Mouse (Mus musculus) intestine, embryonic 14.5 days (tissue): Measurements from ENCODE around the gene Cyp2b19. TPM values are rescaled to one million over a fixed set of nuclear protein-coding genes. Genes with fewer than 3 reads are reported as not detected.
A peak's percentile ranks its signal among the peaks of the same experiment; 100 is the strongest.
"Not testable (repeated sequence)": the region's sequence is repeated elsewhere in the genome, so short reads cannot be mapped to it uniquely, and the experiment has no call there.

ENCODE experiments used
- ATAC-seq: fragments of 200-750 bp; cut with Nextera tagmentation; replicated peaks from 2 replicates; pipeline ENCODE4 v1.8.0; 2017; ENCODE audit warnings: low read depth, moderate number of reproducible peaks, moderate TSS enrichment, moderate library complexity; ENCODE audit not compliant: low FRiP score, low TSS enrichment
- DNase-seq: peaks from one replicate; pipeline ENCODE4 v3.0.0-alpha.2; 2018; ENCODE audit warnings: low spot score
- H3K27ac ChIP-seq: fragments of 300-500 bp; sonication (generic); 2 replicates; pipeline ENCODE4 v1.5.1; 2014; ENCODE audit warnings: low read depth, mild to moderate bottlenecking, control low read depth
- H3K27me3 ChIP-seq: fragments of 300-500 bp; sonication (generic); replicated peaks from 2 replicates; pipeline ENCODE4 v1.6.1; 2014; ENCODE audit warnings: low read length, control low read depth; ENCODE audit not compliant: control insufficient read depth, insufficient read depth
- H3K36me3 ChIP-seq: fragments of 300-500 bp; sonication (generic); 2 replicates; pipeline ENCODE4 v1.6.1; 2014; ENCODE audit warnings: low read length, control low read depth; ENCODE audit not compliant: control insufficient read depth, insufficient read depth
- H3K4me1 ChIP-seq: fragments of 300-500 bp; sonication (generic); replicated peaks from 2 replicates; pipeline ENCODE4 v1.6.1; 2014; ENCODE audit warnings: low read length, control low read depth, mixed read lengths; ENCODE audit not compliant: control insufficient read depth, insufficient read depth
- H3K4me2 ChIP-seq: fragments of 300-500 bp; sonication (generic); 2 replicates; pipeline ENCODE4 v1.6.1; 2014; ENCODE audit warnings: low read length
- H3K4me3 ChIP-seq: fragments of 300-500 bp; sonication (generic); 2 replicates; pipeline ENCODE4 v1.5.1; 2014; ENCODE audit warnings: low read depth, low read length, control low read depth, mixed read lengths
- H3K9ac ChIP-seq: fragments of 300-500 bp; sonication (generic); 2 replicates; pipeline ENCODE4 v1.6.1; 2014; ENCODE audit warnings: mild to moderate bottlenecking, low read length
- H3K9me3 ChIP-seq: fragments of 300-500 bp; sonication (generic); 2 replicates; pipeline ENCODE4 v1.6.1; 2016; ENCODE audit warnings: low read length, control low read depth; ENCODE audit not compliant: control insufficient read depth
- WGBS: fragments of 180-500 bp; shearing (Covaris S2); extraction: QIAGEN DNeasy Blood & Tissue Kit; methylation state at CpG from one replicate; pipeline ENCODE4 v1.1.7; 2014; 5-methylcytosine and 5-hydroxymethylcytosine counted together
- polyA plus RNA-seq: library from polyadenylated mRNA; unstranded; fragments of >200 nt; fragmentation: Nextera tagmentation; extraction: Ambion mirVana; gene quantifications from 2 replicates; pipeline ENCODE4 v1.2.1, GENCODE M21; 2014

The Cyp2b19 gene
- polyA plus RNA-seq, 1 experiment from 2014 or later: not detected

DNA sequence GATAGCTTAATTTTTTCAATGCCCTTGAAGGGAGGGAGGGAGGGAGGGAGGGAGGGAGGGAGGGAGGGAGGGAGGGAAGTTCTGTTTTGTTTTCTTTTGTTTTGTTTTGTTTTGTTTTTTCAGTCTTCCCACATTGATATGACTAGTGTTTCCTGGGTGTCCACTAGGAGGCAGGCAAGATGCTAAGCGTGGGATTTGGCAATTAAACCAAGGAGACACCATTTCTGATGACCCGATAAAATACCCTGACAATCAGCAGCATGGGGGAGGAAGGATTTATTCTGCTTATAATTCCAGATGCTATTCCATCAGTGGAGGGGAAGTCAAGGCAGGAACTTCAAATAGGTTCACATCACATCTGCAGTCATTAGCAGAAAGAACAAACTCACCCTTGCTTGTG lies 20.9 kb downstream of the Cyp2b19 start:
- no peak for ATAC-seq
- no peak for DNase-seq
- Histone ChIP-seq H3K27me3 (no peaks in the 10 kb centered on the region), H3K36me3 (no peaks in the 10 kb centered on the region), H3K4me2 (no peak overlapping the region), H3K4me3 (no peak overlapping the region), H3K9ac (no peak overlapping the region), H3K9me3 (no peaks in the 10 kb centered on the region), H3K4me1 (no peaks in the 10 kb centered on the region), H3K27ac (no peak overlapping the region)
- 51% methylated on average over 2 of the region's 2 CpGs for WGBS

DNA sequence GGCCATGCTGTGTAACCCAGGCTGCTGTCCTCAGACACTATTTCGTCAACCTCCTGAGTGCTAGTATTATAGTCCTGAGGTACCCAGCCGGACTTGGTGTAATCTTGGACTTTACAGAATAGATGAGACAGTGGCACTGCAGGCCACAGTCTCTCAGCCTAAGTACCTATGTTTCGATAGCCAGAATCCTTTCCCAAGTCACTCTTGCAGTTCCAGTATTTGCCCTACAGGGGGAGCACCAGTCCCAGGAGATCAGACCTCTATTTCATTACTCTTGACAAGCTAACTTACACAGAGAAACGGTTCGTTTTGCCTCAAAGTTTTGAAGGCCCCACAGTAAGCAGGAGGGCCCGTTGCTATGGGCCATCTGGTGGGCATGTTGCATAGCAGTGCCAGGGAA lies 21.5 kb downstream of the Cyp2b19 start:
- H3K27me3 ChIP-seq: no peaks in the 10 kb centered on the region
- H3K27ac ChIP-seq: no peak overlapping the region
- DNase-seq (peak; percentile 69), ATAC-seq (no peak)
- no peak overlapping the region for H3K4me2 ChIP-seq
- no peaks in the 10 kb centered on the region for H3K9me3 ChIP-seq
- H3K36me3 ChIP-seq: no peaks in the 10 kb centered on the region
- WGBS: 28% methylated on average over 6 of the region's 6 CpGs
- H3K9ac ChIP-seq: no peak overlapping the region
- no peak overlapping the region for H3K4me3 ChIP-seq
- no peaks in the 10 kb centered on the region for H3K4me1 ChIP-seq

DNA sequence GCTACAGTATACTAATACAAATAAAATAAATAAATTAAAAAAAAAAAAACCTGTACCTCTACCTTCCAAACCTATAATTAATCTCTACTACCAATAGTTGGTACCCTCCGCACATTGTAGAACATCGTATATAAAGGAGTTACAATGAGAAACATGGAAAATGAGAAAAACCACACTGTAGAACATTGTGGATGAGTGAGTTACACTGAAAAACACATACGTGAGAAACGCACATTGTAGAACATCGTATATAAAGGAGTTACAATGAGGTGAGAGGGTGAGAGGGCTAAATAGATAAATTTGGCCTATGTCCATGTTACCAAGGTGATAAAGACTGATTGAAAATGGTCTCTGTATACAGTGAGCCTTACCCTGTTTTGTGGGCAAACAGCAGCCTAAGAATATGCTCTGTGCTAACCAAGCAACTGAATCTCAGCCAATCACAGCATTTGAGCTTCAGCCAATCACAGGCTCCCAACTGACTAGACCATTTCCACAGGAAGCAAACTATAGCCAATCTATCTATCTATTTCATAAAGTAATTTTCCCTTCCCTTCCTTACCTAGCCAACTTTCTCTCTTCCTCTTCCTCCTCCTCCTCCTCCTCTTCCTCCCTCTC lies 23.0 kb downstream of the Cyp2b19 start:
- H3K36me3 ChIP-seq: no peaks in the 10 kb centered on the region
- DNase-seq (no peak), ATAC-seq (no peak)
- no peaks in the 10 kb centered on the region for H3K27me3 ChIP-seq
- no peak overlapping the region for H3K27ac ChIP-seq
- no peak overlapping the region for H3K4me3 ChIP-seq
- H3K9ac ChIP-seq: no peak overlapping the region
- no peaks in the 10 kb centered on the region for H3K9me3 ChIP-seq
- no peak overlapping the region for H3K4me2 ChIP-seq
- 87% methylated on average over 5 of the region's 5 CpGs for WGBS
- no peaks in the 10 kb centered on the region for H3K4me1 ChIP-seq

DNA sequence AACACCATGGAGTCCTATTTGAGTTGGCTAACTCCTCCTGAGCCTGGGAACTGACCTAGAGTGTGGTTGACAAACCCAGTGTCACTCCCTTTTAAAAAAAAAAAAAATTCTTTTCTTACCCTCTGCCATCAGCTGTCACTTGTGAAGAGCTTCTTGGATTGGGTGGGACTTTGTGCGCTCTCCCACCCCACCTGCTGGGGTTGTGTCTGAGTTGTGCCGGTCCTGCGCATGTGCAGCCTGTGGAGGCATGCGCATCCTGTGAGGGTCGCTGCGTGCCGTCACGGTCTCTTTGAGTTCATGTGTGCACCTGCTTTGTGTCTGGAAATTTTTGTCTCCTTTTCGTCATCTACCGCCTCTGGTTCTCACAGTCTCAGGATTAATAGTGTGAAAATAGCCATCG lies 23.6 kb downstream of the Cyp2b19 start:
- no peaks in the 10 kb centered on the region for H3K9me3 ChIP-seq
- no peaks in the 10 kb centered on the region for H3K4me1 ChIP-seq
- no peak overlapping the region for H3K4me3 ChIP-seq
- no peaks in the 10 kb centered on the region for H3K27me3 ChIP-seq
- H3K4me2 ChIP-seq: no peak overlapping the region
- ATAC-seq: no peak
- no peaks in the 10 kb centered on the region for H3K36me3 ChIP-seq
- no peak overlapping the region for H3K27ac ChIP-seq
- H3K9ac ChIP-seq: no peak overlapping the region
- 9% methylated on average over 11 of the region's 11 CpGs for WGBS
- no peak for DNase-seq

DNA sequence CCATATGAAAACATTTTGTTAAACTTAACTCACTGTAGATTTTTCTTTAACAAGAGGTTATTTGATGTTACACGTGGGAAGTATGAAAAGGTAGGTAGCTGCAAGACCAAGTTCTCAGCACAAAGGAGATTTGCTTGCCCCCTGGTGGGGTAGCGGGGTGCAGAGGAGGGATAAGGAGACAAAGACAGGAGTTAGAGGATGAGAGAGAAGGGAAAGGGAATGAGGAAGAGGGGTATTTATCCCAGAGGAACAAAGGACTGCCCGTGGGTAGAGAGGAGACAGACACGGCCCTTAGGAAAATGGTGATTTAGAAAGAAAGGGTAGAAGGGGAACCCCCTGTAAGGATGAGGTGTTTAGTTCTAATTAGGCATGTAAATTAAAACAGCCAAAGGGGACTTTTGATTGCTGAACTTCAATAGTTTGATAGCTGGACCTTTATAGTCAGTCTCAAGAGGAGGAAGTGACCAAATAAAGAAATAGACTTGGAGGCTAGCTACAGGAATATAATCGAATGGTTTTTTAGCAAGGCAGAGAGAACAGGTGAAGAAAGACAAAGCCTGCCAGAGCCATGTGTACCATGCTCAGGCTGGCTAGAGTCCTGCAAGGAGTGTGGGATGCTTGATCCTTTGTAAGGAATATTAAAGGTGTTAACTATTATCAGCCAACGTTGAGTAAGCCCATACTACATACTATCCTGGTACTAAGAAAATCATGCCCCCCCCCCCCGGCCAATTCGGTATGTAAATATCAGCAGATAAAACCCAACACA lies 24.2 kb downstream of the Cyp2b19 start:
- H3K27ac ChIP-seq: no peak overlapping the region
- 23% methylated on average over 8 of the region's 8 CpGs for WGBS
- ATAC-seq: peak; percentile 13; the same call in 1 of the 2 replicates

DNA sequence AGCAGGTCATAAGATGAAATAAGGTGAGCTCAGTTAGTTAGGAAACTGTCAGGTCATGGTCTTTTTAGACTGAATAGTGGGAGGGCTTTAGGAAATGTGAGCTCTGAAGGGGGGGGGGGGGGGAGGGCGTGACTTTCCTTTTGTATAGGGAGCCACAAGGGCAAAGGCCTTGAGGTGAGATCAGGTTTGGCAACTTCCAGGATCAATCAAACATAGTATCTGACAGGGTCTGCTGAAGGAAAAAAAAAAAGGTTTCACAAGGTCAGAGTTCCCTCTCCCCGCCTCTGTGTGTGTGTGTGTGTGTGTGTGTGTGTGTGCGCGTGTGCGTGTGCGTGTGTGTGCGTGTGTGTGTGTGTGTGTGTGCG lies 24.8 kb downstream of the Cyp2b19 start:
- no peaks in the 10 kb centered on the region for H3K4me1 ChIP-seq
- H3K9ac ChIP-seq: no peak overlapping the region
- no peaks in the 10 kb centered on the region for H3K27me3 ChIP-seq
- no peak overlapping the region for H3K27ac ChIP-seq
- DNase-seq: no peak
- peak; percentile 77 for ATAC-seq
- H3K4me2 ChIP-seq: no peak overlapping the region
- no peaks in the 10 kb centered on the region for H3K36me3 ChIP-seq
- WGBS: 32% methylated on average over 8 of the region's 8 CpGs
- H3K4me3 ChIP-seq: no peak overlapping the region
- no peaks in the 10 kb centered on the region for H3K9me3 ChIP-seq

More for the DNA sequence above, 24.2 kb downstream of the Cyp2b19 start:
- H3K9ac ChIP-seq: no peak overlapping the region
- DNase-seq: no peak
- no peaks in the 10 kb centered on the region for H3K9me3 ChIP-seq
- H3K27me3 ChIP-seq: no peaks in the 10 kb centered on the region
- no peaks in the 10 kb centered on the region for H3K4me1 ChIP-seq
- H3K36me3 ChIP-seq: no peaks in the 10 kb centered on the region
- H3K4me2 ChIP-seq: no peak overlapping the region
- no peak overlapping the region for H3K4me3 ChIP-seq

DNA sequence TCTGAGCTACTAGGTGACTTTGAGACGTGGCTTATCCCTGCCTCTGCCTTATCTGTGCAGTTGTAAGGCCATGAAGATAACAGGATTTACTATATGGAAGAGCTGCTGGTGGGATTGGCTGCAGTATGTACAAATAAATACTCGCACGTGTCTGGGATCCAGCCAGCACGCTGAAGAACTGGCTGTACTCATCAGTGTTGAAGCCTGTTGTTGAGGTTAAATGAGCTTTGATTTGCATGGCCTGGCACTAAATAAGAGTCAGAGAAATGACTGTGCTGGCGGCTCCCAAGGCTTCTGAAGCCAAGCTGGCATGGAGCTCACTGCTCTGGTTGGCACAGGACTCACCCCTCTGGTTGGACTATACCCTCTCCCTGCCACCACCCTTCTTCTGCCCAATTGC lies 26.2 kb downstream of the Cyp2b19 start:
- no peak overlapping the region for H3K9ac ChIP-seq
- H3K4me2 ChIP-seq: no peak overlapping the region
- DNase-seq (no peak), ATAC-seq (no peak)
- H3K4me1 ChIP-seq: no peaks in the 10 kb centered on the region
- no peak overlapping the region for H3K27ac ChIP-seq
- H3K36me3 ChIP-seq: no peaks in the 10 kb centered on the region
- 43% methylated on average over 5 of the region's 5 CpGs for WGBS
- no peaks in the 10 kb centered on the region for H3K9me3 ChIP-seq
- no peaks in the 10 kb centered on the region for H3K27me3 ChIP-seq
- no peak overlapping the region for H3K4me3 ChIP-seq

DNA sequence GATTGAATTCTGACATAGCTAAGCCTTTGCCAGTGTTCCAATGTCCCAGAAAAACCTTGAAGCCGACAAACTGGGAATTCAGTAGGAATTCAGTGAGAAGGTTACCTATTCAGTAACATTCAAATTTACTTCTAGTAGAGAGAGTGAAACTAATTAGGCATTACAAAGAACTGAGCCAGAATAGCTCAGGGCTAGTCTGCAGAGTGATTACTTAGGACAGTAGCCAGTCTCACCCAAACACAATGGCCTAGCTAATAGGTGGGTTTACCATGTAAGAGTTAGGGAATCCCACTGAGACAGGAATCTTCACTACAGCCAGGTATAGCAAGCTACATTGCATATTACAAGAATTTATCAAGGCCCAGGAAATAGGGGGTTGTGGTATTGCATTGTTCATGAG lies 29.1 kb downstream of the Cyp2b19 start:
- not testable (repeated sequence) for H3K4me1 ChIP-seq, H3K4me3 ChIP-seq, H3K36me3 ChIP-seq, H3K27me3 ChIP-seq, H3K9me3 ChIP-seq, DNase-seq, H3K4me2 ChIP-seq, ATAC-seq, H3K9ac ChIP-seq, H3K27ac ChIP-seq
- whole genome bisulfite sequencing: 52% methylated on average over 1 of the region's 1 CpGs

DNA sequence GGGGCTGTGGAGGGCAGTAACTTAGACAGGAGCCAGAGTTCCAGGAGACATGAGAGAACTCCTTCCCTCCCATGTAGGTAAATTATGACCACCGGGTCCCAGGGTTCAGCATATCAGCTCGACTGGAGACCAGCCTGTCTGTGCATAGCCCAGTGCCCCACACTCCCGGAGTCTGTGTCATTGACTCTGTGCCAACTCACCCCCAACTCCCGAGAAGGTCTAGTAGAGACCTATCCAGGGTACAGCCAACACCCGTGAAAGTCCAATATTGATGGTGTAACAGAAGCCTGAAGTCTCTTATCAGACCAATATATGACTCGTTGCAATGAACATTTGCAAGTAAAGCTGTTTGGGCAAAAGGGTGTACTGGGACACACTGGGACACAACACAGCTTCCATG lies 33.0 kb downstream of the Cyp2b19 start:
- Histone ChIP-seq H3K27ac (no peak overlapping the region), H3K4me3 (no peak overlapping the region), H3K9ac (no peak overlapping the region), H3K4me2 (no peak overlapping the region), H3K36me3 (no peaks in the 10 kb centered on the region), H3K9me3 (no peaks in the 10 kb centered on the region), H3K27me3 (no peaks in the 10 kb centered on the region), H3K4me1 (no peaks in the 10 kb centered on the region)
- DNase-seq: no peak
- WGBS: 54% methylated on average over 6 of the region's 6 CpGs
- ATAC-seq: no peak
